Comparison of ENCODE assay signal across 9 mouse cellular contexts in the genomic region with DNA sequence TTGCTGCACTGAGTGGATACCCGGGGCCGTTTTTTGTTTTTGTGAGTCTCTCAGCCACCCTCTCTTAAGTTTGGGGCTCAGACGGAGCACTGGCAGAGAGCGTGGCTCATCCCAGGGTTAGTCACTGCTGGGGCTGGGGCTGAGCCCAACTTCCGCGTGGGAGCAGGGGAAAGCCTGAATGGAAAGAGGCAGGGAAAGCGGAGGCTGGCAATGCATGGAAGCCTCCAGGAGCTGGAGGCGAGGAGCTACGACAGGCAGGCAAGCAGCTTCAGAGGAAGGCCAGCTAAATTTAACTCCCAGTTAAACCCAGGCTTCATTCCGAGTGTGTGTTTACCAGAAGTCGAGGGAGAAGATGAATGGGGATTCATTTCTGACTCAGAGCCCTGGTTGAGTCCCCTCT. TPM values are rescaled to one million over a fixed set of nuclear protein-coding genes. Genes with fewer than 3 reads are reported as not detected.
DNase-seq lines count a peak whose midpoint lies in the region; ATAC-seq and TF ChIP-seq lines count a peak whose summit lies in the region.
"Had no signal": no experiment of that assay in that cellular context is flagged by ENCODE, and none has a peak within 500 bp of the region (broad histone marks: within the 10 kb centered on the region; RNA-seq: fewer than 3 reads in every experiment).

No protein-coding gene starts in this region.

- H3K9me3 ChIP-seq in limb, embryonic 15.5 days = no peaks in the 10 kb centered on the region
- no peaks in the 10 kb centered on the region for H3K9me3 ChIP-seq in midbrain, embryonic 15.5 days
- H3K9me3 ChIP-seq: limb, embryonic 12.5 days had no signal

- peak; percentile 33 to 34 for DNase-seq in kidney, postnatal 4 days
- no peak for DNase-seq in kidney, adult 2 months
- peak; percentile 65 for DNase-seq in adipocyte (ENCODE audit: low spot score)
- peak; percentile 63 for DNase-seq in gastrocnemius, adult 2 months
- DNase-seq in retina, postnatal 1 day = no peak
- no peak for DNase-seq in embryo, embryonic 10 days (ENCODE audit: low spot score)

- no peak for TF ChIP-seq POLR2A in kidney, adult 2 months (IDR thresholded peaks at IDR 0.05; ENCODE audit: low read depth, low read length)

- WGBS in kidney, adult 2 months = 43% methylated on average over 11 of the region's 11 CpGs
- WGBS in limb, embryonic 15.5 days = 26% methylated on average over 11 of the region's 11 CpGs
- WGBS in midbrain, embryonic 15.5 days = 31% methylated on average over 11 of the region's 11 CpGs

- intact Hi-C loops in gastrocnemius, adult 2 months (cut with DNase I) = no loop called here

- ATAC-seq in limb, embryonic 15.5 days (ENCODE audit: insufficient number of reproducible peaks, low FRiP score, low TSS enrichment, low read depth) = no peak
- ATAC-seq in midbrain, embryonic 15.5 days (replicated peaks) = no peak

- peaks cover 7% of the 10 kb centered on the region; the same call in 1 of the 2 replicates for H3K4me1 ChIP-seq in kidney, adult 2 months (ENCODE audit: control insufficient read depth, insufficient read depth, low read length)
- H3K4me1 ChIP-seq in limb, embryonic 15.5 days = peaks cover 12% of the 10 kb centered on the region; the same call in 1 of the 2 replicates
- H3K4me1 ChIP-seq in midbrain, embryonic 15.5 days = peaks cover 7% of the 10 kb centered on the region; the same call in 1 of the 2 replicates

- H3K4me2 ChIP-seq in limb, embryonic 15.5 days = 0 out of 2 replicates have a peak overlapping the region, but pooled peaks have one; percentile 14
- no peak overlapping the region for H3K4me2 ChIP-seq in midbrain, embryonic 15.5 days
- H3K4me2 ChIP-seq: limb, embryonic 12.5 days had no signal

- no peak overlapping the region for H3K4me3 ChIP-seq in kidney, adult 2 months (ENCODE audit: insufficient read depth, low read depth, low read length)
- H3K4me3 ChIP-seq in gastrocnemius, adult 2 months = peak overlapping the region; percentile 60
- H3K4me3 ChIP-seq in limb, embryonic 15.5 days = no peak overlapping the region
- H3K4me3 ChIP-seq in midbrain, embryonic 15.5 days = no peak overlapping the region
- H3K4me3 ChIP-seq: limb, embryonic 12.5 days had no signal

- H3K27me3 ChIP-seq in kidney, adult 2 months (replicated peaks; ENCODE audit: control insufficient read depth, insufficient read depth, low read length) = no peaks in the 10 kb centered on the region
- H3K27me3 ChIP-seq in limb, embryonic 15.5 days = no peaks in the 10 kb centered on the region
- no peaks in the 10 kb centered on the region for H3K27me3 ChIP-seq in midbrain, embryonic 15.5 days (replicated peaks)
- H3K27me3 ChIP-seq: limb, embryonic 12.5 days had no signal

- H3K36me3 ChIP-seq in kidney, adult 2 months (ENCODE audit: control insufficient read depth, insufficient read depth, low read length) = no peaks in the 10 kb centered on the region
- no peaks in the 10 kb centered on the region for H3K36me3 ChIP-seq in limb, embryonic 15.5 days
- H3K36me3 ChIP-seq in midbrain, embryonic 15.5 days (replicated peaks) = no peaks in the 10 kb centered on the region
- H3K36me3 ChIP-seq: limb, embryonic 12.5 days had no signal

- no peak overlapping the region for H3K27ac ChIP-seq in kidney, adult 2 months (ENCODE audit: insufficient read depth, low read depth, low read length)
- peak overlapping the region; percentile 81 for H3K27ac ChIP-seq in gastrocnemius, adult 2 months
- H3K27ac ChIP-seq in limb, embryonic 15.5 days = no peak overlapping the region
- H3K27ac ChIP-seq in midbrain, embryonic 15.5 days = no peak overlapping the region
- H3K27ac ChIP-seq: limb, embryonic 12.5 days had no signal

- no peak overlapping the region for H3K9ac ChIP-seq in limb, embryonic 15.5 days
- H3K9ac ChIP-seq in midbrain, embryonic 15.5 days = no peak overlapping the region
- H3K9ac ChIP-seq: limb, embryonic 12.5 days had no signal

- no peak for TF ChIP-seq CTCF in kidney, adult 2 months (conservative IDR thresholded peaks at IDR 0.05; ENCODE audit: insufficient read depth, insufficient read length, low read depth, low read length)
- no peak for TF ChIP-seq CTCF in gastrocnemius, adult 2 months (IDR thresholded peaks at IDR 0.05)

RNA-seq across cellular contexts. Expression of a gene that starts 10.6 kb away (rescaled TPM):
- polyA plus RNA-seq in kidney, adult 2 months (2012; rRNA removed) = 111 and 112 TPM in 2 replicates
- 100 to 1,000 TPM in 1 of 2 experiments, 10 to 100 TPM in 1; 94.6 to 117 TPM for total RNA-seq in gastrocnemius, adult 2 months (2021)
- 48.5 and 49.4 TPM in 2 replicates for polyA plus RNA-seq in limb, embryonic 15.5 days (2015; fragmentation: Nextera tagmentation; extraction: Ambion mirVana)
- 107 and 111 TPM in 2 replicates for polyA plus RNA-seq in midbrain, embryonic 15.5 days (2015; fragmentation: Nextera tagmentation; extraction: Ambion mirVana)

RNA-seq across cellular contexts. Expression of a gene that starts 40.1 kb away (rescaled TPM):
- 44.0 and 50.1 TPM in 2 replicates for polyA plus RNA-seq in kidney, adult 2 months (2012; rRNA removed)
- 10 to 100 TPM; 31.5 to 35.5 TPM for total RNA-seq in gastrocnemius, adult 2 months (2021)
- polyA plus RNA-seq in limb, embryonic 15.5 days (2015; fragmentation: Nextera tagmentation; extraction: Ambion mirVana) = 43.9 and 46.4 TPM in 2 replicates
- polyA plus RNA-seq in midbrain, embryonic 15.5 days (2015; fragmentation: Nextera tagmentation; extraction: Ambion mirVana) = 48.2 and 50.9 TPM in 2 replicates

RNA-seq across cellular contexts. Expression of a gene that starts 40.2 kb away (rescaled TPM):
- 55.9 and 68.1 TPM in 2 replicates for polyA plus RNA-seq in kidney, adult 2 months (2012; rRNA removed)
- 10 to 100 TPM in 1 of 2 experiments, 1 to 10 TPM in 1; 9.1 to 14.9 TPM for total RNA-seq in gastrocnemius, adult 2 months (2021)
- 2.2 and 3.3 TPM in 2 replicates for polyA plus RNA-seq in limb, embryonic 15.5 days (2015; fragmentation: Nextera tagmentation; extraction: Ambion mirVana)
- polyA plus RNA-seq in midbrain, embryonic 15.5 days (2015; fragmentation: Nextera tagmentation; extraction: Ambion mirVana) = 1.6 and 1.8 TPM in 2 replicates

Comparison
In these comparisons a context has a peak if more than half of its experiments do, and no peak if none do; other contexts are left out.
1. DNase-seq: peak in kidney, postnatal 4 days (2 of 2), adipocyte (single experiment) and gastrocnemius, adult 2 months (single experiment); none in kidney, adult 2 months (single experiment), retina, postnatal 1 day (single experiment) and embryo, embryonic 10 days (single experiment).
2. RNA of a gene that starts 40.2 kb away (polyA plus RNA-seq): 55.9 to 68.1 TPM in kidney, adult 2 months; 2.2 to 3.3 TPM in limb, embryonic 15.5 days and 1.6 to 1.8 TPM in midbrain, embryonic 15.5 days; every median in the first group is over 10 times any median in the second.